Mouse (Mus musculus) cerebellum, adult 2 months (tissue): Measurements from ENCODE around the gene Ckmt1.

Source experiments
- CTCF ChIP-seq: fragments of 200-500 bp; IDR thresholded peaks from 2 replicates; pipeline ENCODE4 v1.5.1; 2011; ENCODE audit warnings: low read depth, mild to moderate bottlenecking, control low read depth, low read length, moderate library complexity, borderline replicate concordance; ENCODE audit not compliant: insufficient read depth
- POLR2A ChIP-seq: fragments of 200-500 bp; IDR thresholded peaks from 2 replicates; pipeline ENCODE4 v1.6.1; 2011; ENCODE audit warnings: low read length, control low read depth, borderline replicate concordance; ENCODE audit not compliant: insufficient read depth

- TF ChIP-seq CTCF (no peak), POLR2A (no peak)
Observed at GRCm38 (mm10) chr2:121323693-121324470, 33.6 kb upstream of the Ckmt1 start.
